Mouse (Mus musculus) limb, embryonic 13.5 days (tissue): ENCODE results near the gene Faf1. TPM values are rescaled to one million over a fixed set of nuclear protein-coding genes. Genes with fewer than 3 reads are reported as not detected.

Source experiments
- ATAC-seq: fragments of 200-750 bp; cut with Nextera tagmentation; 2 replicates; pipeline ENCODE4 v1.8.0; 2017; ENCODE audit warnings: low read depth, moderate number of reproducible peaks, moderate TSS enrichment; ENCODE audit not compliant: low FRiP score
- H3K27ac ChIP-seq: fragments of 300-500 bp; sonication (generic); 2 replicates; pipeline ENCODE4 v1.5.1; 2015; ENCODE audit warnings: inconsistent platforms, mild to moderate bottlenecking, moderate library complexity
- H3K27me3 ChIP-seq: fragments of 300-500 bp; sonication (generic); 2 replicates; pipeline ENCODE4 v1.6.1; 2015; ENCODE audit warnings: mild to moderate bottlenecking, inconsistent platforms
- H3K36me3 ChIP-seq: fragments of 300-500 bp; sonication (generic); 2 replicates; pipeline ENCODE4 v1.6.1; 2015; ENCODE audit warnings: inconsistent platforms, mild to moderate bottlenecking, moderate library complexity
- H3K4me1 ChIP-seq: fragments of 300-500 bp; sonication (generic); 2 replicates; pipeline ENCODE4 v1.6.1; 2015; ENCODE audit warnings: inconsistent platforms
- H3K4me2 ChIP-seq: fragments of 300-500 bp; sonication (generic); replicated peaks from 2 replicates; pipeline ENCODE4 v1.6.1; 2015; ENCODE audit warnings: inconsistent platforms, mild to moderate bottlenecking, moderate library complexity
- H3K4me3 ChIP-seq: fragments of 300-500 bp; sonication (generic); 2 replicates; pipeline ENCODE4 v1.5.1; 2015; ENCODE audit warnings: moderate library complexity, mild to moderate bottlenecking, inconsistent platforms
- H3K9ac ChIP-seq: fragments of 300-500 bp; sonication (generic); 2 replicates; pipeline ENCODE4 v1.6.1; 2015; ENCODE audit warnings: mild to moderate bottlenecking, inconsistent platforms
- H3K9me3 ChIP-seq: fragments of 300-500 bp; sonication (generic); 2 replicates; pipeline ENCODE4 v1.6.1; 2016; ENCODE audit warnings: inconsistent platforms
- WGBS: fragments of 180-500 bp; shearing (Covaris S2); methylation state at CpG from one replicate; pipeline ENCODE4 v1.1.7; 2015; 5-methylcytosine and 5-hydroxymethylcytosine counted together
- polyA plus RNA-seq: library from polyadenylated mRNA; unstranded; fragments of >200 nt; fragmentation: Nextera tagmentation; extraction: Ambion mirVana; gene quantifications from 2 replicates; pipeline ENCODE4 v1.2.1, GENCODE M21; 2015

The Faf1 gene
- polyA plus RNA-seq, 1 experiment from 2014 or later = 22.6 TPM

GRCm38 (mm10) chr4:109985424-109986172 lies 309.2 kb downstream of the Faf1 start:
- Histone ChIP-seq H3K4me3 (no peak overlapping the region), H3K27ac (no peak overlapping the region), H3K9me3 (no peaks in the 10 kb centered on the region), H3K9ac (no peak overlapping the region), H3K27me3 (peaks cover 97% of the 10 kb centered on the region), H3K36me3 (no peaks in the 10 kb centered on the region), H3K4me2 (no peak overlapping the region), H3K4me1 (peaks cover 25% of the 10 kb centered on the region)
- ATAC-seq = no peak
- WGBS = 4% methylated on average over 16 of the region's 16 CpGs

DNA sequence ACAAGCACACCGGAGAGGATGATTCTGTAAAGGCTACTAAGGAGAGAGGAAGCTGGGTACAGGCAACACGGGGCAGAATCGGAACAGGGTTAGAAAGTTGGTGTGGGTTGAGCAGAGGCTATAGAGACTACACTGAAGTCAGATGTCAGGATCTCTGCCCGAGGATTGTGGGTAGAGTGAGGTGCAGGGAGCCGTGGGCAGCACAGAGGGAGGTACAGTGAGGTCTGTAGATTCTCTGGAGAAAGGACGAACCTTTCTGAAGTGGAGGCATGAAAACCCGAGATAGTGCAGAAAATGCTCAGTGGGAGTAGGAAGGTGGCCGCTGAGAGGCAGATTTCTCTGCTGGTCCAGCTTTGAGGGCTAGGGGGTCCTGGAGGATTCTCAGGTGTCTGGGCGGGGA lies 309.9 kb downstream of the Faf1 start:
- WGBS = 4% methylated on average over 9 of the region's 9 CpGs
- peaks cover 95% of the 10 kb centered on the region for H3K27me3 ChIP-seq
- no peaks in the 10 kb centered on the region for H3K9me3 ChIP-seq
- H3K4me1 ChIP-seq = peaks cover 25% of the 10 kb centered on the region
- no peak overlapping the region for H3K4me2 ChIP-seq
- no peak overlapping the region for H3K4me3 ChIP-seq
- no peak overlapping the region for H3K27ac ChIP-seq
- ATAC-seq = no peak
- no peaks in the 10 kb centered on the region for H3K36me3 ChIP-seq
- H3K9ac ChIP-seq = no peak overlapping the region

GRCm38 (mm10) chr4:109986748-109987355 lies 310.5 kb downstream of the Faf1 start:
- Histone ChIP-seq H3K4me2 (no peak overlapping the region), H3K27ac (no peak overlapping the region), H3K36me3 (no peaks in the 10 kb centered on the region), H3K4me3 (no peak overlapping the region), H3K27me3 (peaks cover 93% of the 10 kb centered on the region), H3K9ac (no peak overlapping the region), H3K4me1 (peaks cover 21% of the 10 kb centered on the region), H3K9me3 (no peaks in the 10 kb centered on the region)
- 3% methylated on average over 13 of the region's 13 CpGs for WGBS
- no peak for ATAC-seq

GRCm38 (mm10) chr4:109987560-109988362 lies 311.4 kb downstream of the Faf1 start:
- Histone ChIP-seq H3K4me3 (no peak overlapping the region), H3K27ac (no peak overlapping the region), H3K4me1 (peaks cover 14% of the 10 kb centered on the region; the same call in 1 of the 2 replicates), H3K9ac (no peak overlapping the region), H3K27me3 (peaks cover 93% of the 10 kb centered on the region), H3K36me3 (no peaks in the 10 kb centered on the region), H3K9me3 (no peaks in the 10 kb centered on the region), H3K4me2 (no peak overlapping the region)
- no peak for ATAC-seq
- 3% methylated on average over 18 of the region's 20 CpGs for WGBS

DNA sequence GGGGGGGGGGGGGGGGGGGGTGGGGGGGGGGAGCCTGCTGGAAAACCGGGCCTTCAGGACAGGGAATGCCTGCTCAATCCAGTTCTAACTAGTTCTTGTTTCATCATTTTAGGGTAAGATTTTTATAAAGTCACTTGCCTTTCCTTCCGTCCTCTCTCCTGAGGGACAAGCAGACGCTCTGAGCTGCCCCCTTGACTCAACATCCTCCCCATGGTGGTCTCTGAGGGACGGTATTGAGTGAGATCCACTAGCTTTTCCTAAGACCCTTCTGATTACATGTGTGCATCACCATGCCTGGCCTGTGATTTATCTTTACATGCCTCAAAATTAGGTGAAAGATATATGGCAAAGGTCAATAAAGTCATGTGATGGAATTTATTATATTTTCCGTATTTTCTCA lies 312.0 kb downstream of the Faf1 start:
- Histone ChIP-seq H3K9me3 (no peaks in the 10 kb centered on the region), H3K4me3 (no peak overlapping the region), H3K27me3 (peaks cover 92% of the 10 kb centered on the region), H3K4me1 (peaks cover 13% of the 10 kb centered on the region; the same call in 1 of the 2 replicates), H3K27ac (no peak overlapping the region), H3K36me3 (no peaks in the 10 kb centered on the region), H3K4me2 (no peak overlapping the region), H3K9ac (no peak overlapping the region)
- ATAC-seq = no peak
- WGBS = 9% methylated on average over 5 of the region's 5 CpGs

GRCm38 (mm10) chr4:109989213-109989612 lies 312.8 kb downstream of the Faf1 start:
- no peak overlapping the region for H3K4me3 ChIP-seq

GRCm38 (mm10) chr4:110006044-110006443 lies 329.7 kb downstream of the Faf1 start:
- H3K9me3 ChIP-seq = no peaks in the 10 kb centered on the region
- H3K27me3 ChIP-seq = no peaks in the 10 kb centered on the region
- H3K4me2 ChIP-seq = no peak overlapping the region
- no peaks in the 10 kb centered on the region for H3K4me1 ChIP-seq
- H3K36me3 ChIP-seq = no peaks in the 10 kb centered on the region
- WGBS = 80% methylated on average over 1 of the region's 1 CpGs
- H3K27ac ChIP-seq = no peak overlapping the region
- H3K4me3 ChIP-seq = no peak overlapping the region
- ATAC-seq = no peak
- no peak overlapping the region for H3K9ac ChIP-seq

More at GRCm38 (mm10) chr4:109989213-109989612, 312.8 kb downstream of the Faf1 start:
- ATAC-seq = no peak
- Histone ChIP-seq H3K36me3 (no peaks in the 10 kb centered on the region), H3K4me1 (peaks cover 5% of the 10 kb centered on the region; the same call in 1 of the 2 replicates), H3K9me3 (no peaks in the 10 kb centered on the region), H3K27me3 (peaks cover 92% of the 10 kb centered on the region), H3K4me2 (no peak overlapping the region), H3K27ac (no peak overlapping the region), H3K9ac (no peak overlapping the region)
- 38% methylated on average over 6 of the region's 6 CpGs for WGBS

Other genes starting within 250 kb of the Faf1 start
- 46.7 and 47.5 TPM in 2 replicates for gene Rnf11, start 191.9 kb upstream of the Faf1 start, polyA plus RNA-seq
- not detected in 2 replicates for gene 4930522H14Rik, start 145.3 kb upstream of the Faf1 start, polyA plus RNA-seq
- gene Cdkn2c, start 9.4 kb upstream of the Faf1 start, polyA plus RNA-seq = 5.3 and 6.7 TPM in 2 replicates